Mouse (Mus musculus) liver, embryonic 18 days (tissue): ENCODE results near the gene Hipk4. TPM values are rescaled to one million over a fixed set of nuclear protein-coding genes. Genes with fewer than 3 reads are reported as not detected.

Source experiments
- polyA plus RNA-seq: library from polyadenylated mRNA; depleted of rRNA; stranded (reverse); fragments of >200 nt; gene quantifications from 2 replicates; pipeline ENCODE4 v1.2.3, GENCODE M21; 2012; rRNA removed

Gene Hipk4
- polyA plus RNA-seq: 0.18 and 0.24 TPM in 2 replicates

DNA sequence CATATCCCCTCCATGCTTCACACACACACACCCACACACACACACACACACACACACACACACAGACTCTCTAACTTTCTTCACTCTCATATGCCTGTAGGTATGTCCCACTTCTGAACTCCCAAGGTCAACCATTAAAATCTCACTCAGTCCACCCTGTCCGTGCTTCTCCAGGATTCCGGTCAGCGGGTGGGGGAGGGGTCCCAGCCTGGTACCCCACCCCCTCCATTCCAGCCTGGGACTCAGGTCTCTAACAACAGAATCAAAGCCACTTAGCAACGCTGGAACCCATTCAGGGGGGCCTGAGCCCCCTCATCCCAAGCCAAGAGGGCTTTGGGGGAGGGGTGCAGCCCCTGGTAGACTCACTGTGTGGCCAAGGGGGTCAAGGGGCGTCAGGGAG lies at the start of gene Hipk4:
Gene Hipk4 (plus strand): TSS at position 301 of the 400 bp plus-strand sequence.

DNA sequence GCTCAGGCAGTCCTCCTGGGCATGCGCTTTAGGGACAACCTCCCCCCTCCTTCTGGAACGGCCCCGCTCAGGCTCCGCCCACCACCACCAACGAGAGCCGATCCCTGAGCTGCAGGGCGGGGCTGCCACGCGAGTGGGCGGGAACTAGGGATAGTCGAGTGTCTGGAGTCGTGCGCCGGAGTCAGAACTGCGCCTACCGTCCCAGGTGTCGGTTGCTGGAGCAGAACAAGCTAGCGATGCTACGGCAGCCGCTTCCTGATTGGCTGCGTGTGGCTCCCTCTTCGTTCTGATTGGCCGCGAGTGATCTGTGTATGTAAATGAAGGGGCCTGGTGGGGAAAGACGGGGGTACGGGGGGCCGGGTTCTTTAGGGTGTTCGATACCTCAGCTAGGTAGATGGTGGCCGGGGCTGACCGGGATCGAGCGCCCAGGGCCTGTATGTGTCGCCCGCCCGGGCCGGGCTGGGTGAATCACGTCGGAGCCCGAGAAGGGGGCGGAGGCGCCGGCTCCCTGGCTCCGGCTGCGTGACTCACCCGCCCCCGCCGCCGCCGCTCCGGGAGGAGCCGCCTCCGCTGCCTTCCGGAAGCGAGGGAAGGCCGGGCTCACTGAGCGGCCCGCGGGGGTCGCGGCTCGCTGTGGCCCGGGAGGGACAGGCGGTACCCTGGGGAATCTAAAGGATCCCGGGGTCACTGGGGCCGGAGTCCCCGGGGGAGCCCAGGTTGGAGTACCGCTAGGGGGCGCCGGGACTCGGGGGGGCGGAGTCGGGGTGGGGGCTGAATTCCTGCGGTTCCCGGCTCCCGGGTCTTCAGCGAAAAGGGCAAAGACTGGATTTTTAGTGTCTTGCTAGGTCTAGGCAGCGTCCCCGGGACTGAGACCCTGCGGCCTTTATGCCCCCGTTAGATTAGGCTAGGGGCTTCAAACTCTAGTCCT lies 36.0 kb upstream of the Hipk4 start, which contains the start of gene Sertad1:
Gene Sertad1 (plus strand): TSS at position 141 of the 928 bp plus-strand sequence.

GRCm38 (mm10) chr7:27499036-27499435 lies 24.0 kb upstream of the Hipk4 start, which contains the start of gene Prx:
TSS of gene Prx (plus strand) at chr7:27499324.

GRCm38 (mm10) chr7:27552931-27553513 lies 30.0 kb downstream of the Hipk4 start, which contains the start of the genes Pld3 and 2310022A10Rik:
TSS of gene Pld3 (minus strand) at chr7:27553218.
TSS of gene 2310022A10Rik (plus strand) at chr7:27553233.

Other genes starting within 250 kb of the Hipk4 start
- gene Ltbp4, start 185.6 kb upstream of the Hipk4 start, polyA plus RNA-seq: 7.8 and 10.3 TPM in 2 replicates
- 13.2 and 13.6 TPM in 2 replicates for gene Shkbp1, start 167.2 kb upstream of the Hipk4 start, polyA plus RNA-seq
- 0.29 TPM in 1 of 2 replicates, not detected in the other for gene Gm20479, start 165.8 kb upstream of the Hipk4 start, polyA plus RNA-seq
- gene Sptbn4, start 75.6 kb upstream of the Hipk4 start, polyA plus RNA-seq: 0.07 and 0.10 TPM in 2 replicates
- gene Blvrb, start 75.3 kb upstream of the Hipk4 start, polyA plus RNA-seq: 360 and 370 TPM in 2 replicates
- gene Sertad3, start 49.5 kb upstream of the Hipk4 start, polyA plus RNA-seq: 21.2 and 21.3 TPM in 2 replicates
- gene Sertad1, start 36.4 kb upstream of the Hipk4 start, polyA plus RNA-seq: 13.0 and 16.5 TPM in 2 replicates
- 0.43 and 0.44 TPM in 2 replicates for gene Prx, start 23.9 kb upstream of the Hipk4 start, polyA plus RNA-seq
- gene Pld3, start 30.0 kb downstream of the Hipk4 start, polyA plus RNA-seq: 61.6 and 72.3 TPM in 2 replicates
- 7.1 and 8.2 TPM in 2 replicates for gene 2310022A10Rik, start 30.0 kb downstream of the Hipk4 start, polyA plus RNA-seq
- gene Akt2, start 68.3 kb downstream of the Hipk4 start, polyA plus RNA-seq: 28.2 and 30.4 TPM in 2 replicates
- not detected in 2 replicates for gene Ttc9b, start 130.6 kb downstream of the Hipk4 start, polyA plus RNA-seq
- gene Map3k10, start 151.3 kb downstream of the Hipk4 start, polyA plus RNA-seq: 4.6 and 5.2 TPM in 2 replicates
- 0.24 and 0.30 TPM in 2 replicates for gene Zfp607b, start 166.1 kb downstream of the Hipk4 start, polyA plus RNA-seq
- 1.3 and 1.4 TPM in 2 replicates for gene Zfp60, start 208.1 kb downstream of the Hipk4 start, polyA plus RNA-seq